Mouse (Mus musculus) embryonic fibroblast, embryonic 13.5 days (primary cell): Measurements from ENCODE around the gene Cxcr6.

Experiments
- CTCF ChIP-seq: IDR thresholded peaks from 2 replicates; pipeline ENCODE4 v1.5.1; 2011; ENCODE audit warnings: mild to moderate bottlenecking, control low read depth, low read length, moderate library complexity, borderline replicate concordance; ENCODE audit not compliant: insufficient read depth
- POLR2A ChIP-seq: IDR thresholded peaks from 2 replicates; pipeline ENCODE4 v1.6.1; 2011; ENCODE audit warnings: low read depth, mild to moderate bottlenecking, control low read depth, low read length, moderate library complexity

GRCm38 (mm10) chr9:123796174-123796573 lies 10.1 kb upstream of the Cxcr6 start:
- no peak for TF ChIP-seq CTCF
- TF ChIP-seq POLR2A = no peak
